Mouse (Mus musculus) NIH3T3 (cell line): ENCODE results near the gene Ankrd33.

Experiments
- DNase-seq: peaks from one replicate; pipeline ENCODE4 v3.0.0-alpha.2; 2012; ENCODE audit warnings: low read depth

Ankrd33 gene

DNA sequence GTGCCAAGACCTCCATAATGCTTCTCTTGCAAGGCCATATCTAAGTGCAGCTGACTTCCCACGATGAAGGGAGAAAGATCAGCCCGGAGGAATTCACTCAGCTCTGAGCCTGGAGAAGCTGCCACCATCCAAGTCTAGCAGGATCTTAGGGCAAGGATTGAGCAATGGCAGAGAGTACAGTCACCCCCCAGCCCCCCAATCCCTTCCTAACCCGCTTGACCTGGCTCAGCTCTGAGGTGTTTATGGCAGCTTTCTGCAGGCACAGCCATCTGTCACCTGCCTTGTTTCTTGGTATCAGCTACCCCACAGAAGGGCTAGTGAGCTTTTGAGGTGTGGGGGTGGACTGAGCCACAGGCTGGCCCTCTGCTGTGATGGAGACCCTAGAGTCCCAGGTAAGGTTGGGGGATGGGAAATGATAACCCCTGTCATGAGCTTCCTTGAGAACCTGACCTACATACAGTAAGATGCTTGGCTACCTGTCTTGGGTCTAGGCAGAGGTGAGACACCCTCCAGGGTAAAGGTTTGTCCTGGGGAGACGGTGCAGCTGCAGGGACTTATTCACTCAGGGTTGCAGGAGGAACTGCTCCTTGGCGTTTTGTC lies at the start of gene Ankrd33:
TSS of gene Ankrd33 (plus strand) at position 245 of the 600 bp plus-strand sequence.
- DNase-seq = no peak

DNA sequence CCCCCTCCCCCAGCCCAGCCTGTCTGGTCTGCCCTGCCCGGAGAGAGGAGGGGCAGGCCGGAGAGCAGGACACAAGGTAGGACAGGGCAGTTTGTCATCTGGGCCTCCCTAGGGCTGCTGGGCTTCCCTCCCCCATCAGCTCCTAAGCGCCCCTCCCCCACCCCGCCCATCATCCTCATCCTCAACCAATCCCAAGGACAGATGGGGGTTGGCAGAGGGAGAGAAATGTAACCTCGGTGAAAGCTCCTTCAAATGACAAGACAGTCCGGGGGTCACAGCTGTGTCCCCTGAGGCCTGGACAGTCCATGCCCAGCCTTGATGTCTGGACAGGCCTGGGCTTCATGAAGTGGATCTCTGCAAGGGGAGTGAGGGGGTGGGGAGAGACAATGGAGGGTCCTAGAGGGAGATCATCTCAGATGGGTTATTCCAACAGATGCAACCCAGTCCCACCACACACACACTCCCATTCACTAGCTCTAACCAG lies 49.1 kb upstream of the Ankrd33 start:
- no peak for DNase-seq

DNA sequence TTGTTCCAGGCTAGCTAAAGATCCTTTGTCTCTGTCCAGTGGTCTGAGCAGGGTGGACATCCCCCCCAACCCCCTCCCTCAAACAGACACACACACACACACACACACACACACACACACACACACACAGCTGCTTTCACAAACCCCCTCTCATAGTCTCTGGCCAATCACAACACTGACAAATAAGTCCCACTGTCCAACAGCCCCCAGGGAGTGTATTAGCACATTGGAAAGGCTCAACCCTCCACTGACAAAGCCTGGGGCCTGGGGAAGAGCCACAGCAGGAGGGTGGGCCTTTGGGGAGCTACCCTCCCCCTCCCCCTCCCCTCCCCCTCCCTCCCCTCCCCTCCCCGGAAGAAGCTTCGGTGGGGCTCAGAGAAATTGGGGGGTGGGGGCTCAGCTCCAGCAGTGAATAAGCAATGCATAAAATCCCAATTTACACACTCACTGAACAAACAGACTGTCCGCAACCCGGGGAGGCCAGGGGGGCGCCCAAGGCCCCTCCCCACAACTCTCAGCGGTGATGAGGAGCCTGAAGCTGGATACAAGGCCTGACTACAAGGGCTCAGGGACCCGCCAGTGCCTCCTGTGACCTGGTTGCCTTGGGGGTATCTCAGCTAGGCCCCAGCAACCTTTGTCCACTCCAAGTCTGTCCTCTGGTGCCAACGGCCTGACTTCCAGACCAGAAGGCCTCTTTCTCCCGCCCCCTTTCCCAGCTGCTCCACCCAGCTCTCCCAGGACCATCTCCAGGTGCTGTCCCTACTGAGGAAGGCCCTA lies 48.4 kb upstream of the Ankrd33 start:
- no peak for DNase-seq

DNA sequence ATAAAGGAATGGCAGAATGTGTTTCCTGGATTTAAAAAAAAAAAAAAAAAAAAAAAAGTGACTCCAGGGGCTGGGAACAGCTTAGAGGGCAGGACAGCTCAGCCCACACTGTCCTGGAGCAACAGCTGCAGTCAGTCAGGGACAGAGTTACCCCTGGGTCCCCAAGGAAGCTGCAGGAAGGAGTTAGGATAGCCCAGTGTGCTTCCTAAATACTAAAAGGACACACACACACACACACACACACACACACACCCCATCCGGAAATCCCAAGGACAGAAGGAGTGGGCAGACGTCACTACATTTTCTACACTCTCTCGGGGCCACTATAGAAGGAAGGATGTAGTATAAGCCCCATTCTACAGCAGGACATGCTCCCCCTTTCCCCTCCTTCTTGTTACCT lies 47.5 kb upstream of the Ankrd33 start:
- DNase-seq = no peak

DNA sequence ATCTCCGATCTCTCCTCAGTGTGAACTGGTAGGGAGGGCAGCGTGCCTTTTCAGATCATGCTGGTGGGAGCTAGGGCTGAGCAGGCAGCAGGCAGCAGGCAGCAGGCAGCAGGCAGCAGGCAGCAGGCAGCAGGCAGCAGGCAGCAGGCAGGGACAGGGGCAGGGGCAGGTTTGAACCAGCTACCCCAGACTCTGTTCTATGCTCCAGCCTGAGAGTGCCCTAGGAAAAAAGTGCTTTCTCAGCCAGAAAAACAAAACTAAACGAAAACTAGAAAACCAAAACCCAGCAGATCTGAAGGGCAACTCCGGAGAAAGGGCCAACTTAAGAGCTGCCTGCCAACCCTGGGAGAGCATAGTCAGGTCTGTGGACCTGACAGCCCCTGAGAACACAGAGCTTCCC lies 46.9 kb upstream of the Ankrd33 start:
- DNase-seq = no peak

DNA sequence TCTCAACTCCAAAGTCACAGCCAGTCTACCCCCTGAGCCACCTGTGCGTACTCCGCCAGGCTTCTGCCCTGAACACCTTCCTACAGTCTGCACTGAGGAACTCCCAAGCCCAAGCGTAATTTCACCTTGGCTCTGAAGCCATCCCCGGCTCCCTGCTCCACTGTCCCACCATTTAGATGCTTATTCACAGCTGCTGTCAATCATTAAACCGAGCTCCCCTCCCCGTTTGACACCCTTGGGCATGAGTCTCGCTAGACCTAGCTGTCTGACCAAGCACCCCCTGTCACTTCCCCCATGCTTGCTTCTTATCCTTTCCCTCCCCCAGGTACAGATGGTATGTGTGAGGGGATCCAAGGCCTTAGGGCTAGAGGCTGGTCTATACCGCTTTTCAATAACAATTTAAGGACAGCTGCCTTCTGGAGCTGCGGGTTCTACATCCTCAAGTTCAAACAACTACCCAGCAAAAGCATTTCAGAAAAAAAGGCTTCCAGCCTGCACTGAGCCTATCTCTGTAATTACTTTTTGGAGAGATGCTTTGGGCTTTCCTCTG lies 45.8 kb upstream of the Ankrd33 start:
- no peak for DNase-seq

DNA sequence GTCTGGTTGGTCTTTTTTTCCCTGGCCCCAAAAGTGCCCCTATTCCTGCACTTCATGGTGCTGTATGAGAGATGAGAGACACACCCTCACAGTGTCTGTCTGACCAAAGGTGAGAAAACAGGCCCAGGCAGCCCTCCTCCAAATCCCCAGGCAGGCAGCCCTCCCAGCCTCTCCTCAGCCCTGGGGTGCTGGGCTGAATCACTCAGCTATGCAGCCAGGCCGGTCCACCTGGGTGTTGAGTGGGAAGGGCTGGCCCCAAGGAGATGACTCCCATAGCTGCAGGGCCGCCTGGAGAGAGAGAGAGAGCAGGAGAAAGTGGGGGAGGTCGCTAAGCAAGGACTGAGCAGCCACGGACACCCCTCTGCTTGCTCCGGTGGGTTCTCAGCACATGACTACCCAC lies 44.8 kb upstream of the Ankrd33 start:
- DNase-seq = no peak

DNA sequence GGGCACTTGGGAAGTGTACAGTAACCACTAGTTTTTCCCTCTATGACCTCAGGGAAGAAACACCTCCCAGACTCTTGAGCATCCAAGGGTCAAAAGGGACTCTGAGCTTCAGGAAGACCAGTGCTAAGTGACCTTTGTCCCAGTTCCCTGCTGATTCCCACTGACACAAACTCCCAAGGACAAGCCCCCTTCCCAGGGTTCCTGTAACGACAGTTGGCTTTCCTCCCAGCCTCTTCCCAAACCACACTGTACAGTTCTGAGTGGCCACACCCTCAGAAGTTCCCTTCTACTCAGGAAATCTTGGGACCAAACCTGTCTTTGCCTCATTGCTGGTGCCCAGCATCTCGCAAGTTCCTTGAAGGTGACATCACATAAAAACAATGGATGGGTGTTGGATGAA lies 42.8 kb upstream of the Ankrd33 start:
- no peak for DNase-seq

DNA sequence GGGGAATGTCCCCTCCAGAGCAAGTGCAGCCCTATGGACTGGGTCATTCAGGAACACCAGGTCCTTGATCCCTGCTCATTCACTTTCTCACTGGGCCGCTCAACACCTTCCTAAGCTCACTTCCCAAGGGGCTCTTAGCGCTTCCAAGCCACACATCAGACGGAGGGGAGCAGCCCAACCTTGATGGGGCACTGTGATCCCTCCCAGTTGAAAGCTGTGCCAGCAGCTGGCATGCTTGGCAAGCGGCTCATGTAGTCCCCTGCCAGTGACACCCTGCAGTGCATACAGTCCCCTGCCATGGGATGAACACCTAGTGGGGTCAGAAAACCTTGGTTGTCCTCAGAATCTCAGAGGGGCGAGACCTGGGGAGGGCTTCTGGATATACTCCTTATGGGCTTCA lies 41.5 kb upstream of the Ankrd33 start:
- DNase-seq = no peak

DNA sequence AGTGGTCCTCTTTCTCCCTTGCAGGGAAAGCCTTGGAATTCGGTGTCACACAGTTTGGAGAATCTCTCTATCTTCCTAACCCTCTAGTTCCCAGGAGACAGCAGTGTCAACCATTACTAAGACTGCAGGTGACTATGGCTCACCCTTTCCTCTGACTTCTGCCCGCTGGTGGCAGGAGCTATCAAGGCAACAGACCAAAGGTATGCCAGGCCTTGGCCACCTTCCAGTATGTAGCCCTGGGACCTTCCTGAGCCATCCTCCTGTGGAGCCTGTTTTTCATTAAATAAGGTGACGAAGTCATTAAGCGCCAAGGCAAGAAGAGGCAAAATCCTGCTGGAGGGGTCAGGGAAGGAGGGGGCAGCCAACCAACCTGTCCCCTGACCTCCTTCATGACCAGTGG lies 40.4 kb upstream of the Ankrd33 start:
- no peak for DNase-seq

DNA sequence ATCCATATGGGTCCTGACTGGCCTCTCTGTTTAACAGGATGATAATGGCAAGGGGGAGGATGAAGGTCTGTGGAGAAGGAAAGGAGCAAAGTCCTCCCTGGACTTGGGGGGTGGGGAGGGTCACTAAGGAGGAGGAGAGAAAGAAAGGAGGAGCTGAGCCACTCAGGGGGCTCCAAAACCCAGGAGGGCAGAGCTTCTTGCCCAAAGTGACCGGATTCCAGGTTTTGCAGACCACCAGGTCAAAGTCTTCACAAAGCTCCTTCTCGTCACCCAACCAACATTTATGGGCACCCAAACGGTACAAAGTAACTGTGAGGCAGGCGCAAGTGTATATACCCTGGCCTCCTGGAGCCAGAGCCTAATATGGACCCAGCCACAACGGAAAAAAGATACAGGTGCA lies 39.9 kb upstream of the Ankrd33 start:
- no peak for DNase-seq

DNA sequence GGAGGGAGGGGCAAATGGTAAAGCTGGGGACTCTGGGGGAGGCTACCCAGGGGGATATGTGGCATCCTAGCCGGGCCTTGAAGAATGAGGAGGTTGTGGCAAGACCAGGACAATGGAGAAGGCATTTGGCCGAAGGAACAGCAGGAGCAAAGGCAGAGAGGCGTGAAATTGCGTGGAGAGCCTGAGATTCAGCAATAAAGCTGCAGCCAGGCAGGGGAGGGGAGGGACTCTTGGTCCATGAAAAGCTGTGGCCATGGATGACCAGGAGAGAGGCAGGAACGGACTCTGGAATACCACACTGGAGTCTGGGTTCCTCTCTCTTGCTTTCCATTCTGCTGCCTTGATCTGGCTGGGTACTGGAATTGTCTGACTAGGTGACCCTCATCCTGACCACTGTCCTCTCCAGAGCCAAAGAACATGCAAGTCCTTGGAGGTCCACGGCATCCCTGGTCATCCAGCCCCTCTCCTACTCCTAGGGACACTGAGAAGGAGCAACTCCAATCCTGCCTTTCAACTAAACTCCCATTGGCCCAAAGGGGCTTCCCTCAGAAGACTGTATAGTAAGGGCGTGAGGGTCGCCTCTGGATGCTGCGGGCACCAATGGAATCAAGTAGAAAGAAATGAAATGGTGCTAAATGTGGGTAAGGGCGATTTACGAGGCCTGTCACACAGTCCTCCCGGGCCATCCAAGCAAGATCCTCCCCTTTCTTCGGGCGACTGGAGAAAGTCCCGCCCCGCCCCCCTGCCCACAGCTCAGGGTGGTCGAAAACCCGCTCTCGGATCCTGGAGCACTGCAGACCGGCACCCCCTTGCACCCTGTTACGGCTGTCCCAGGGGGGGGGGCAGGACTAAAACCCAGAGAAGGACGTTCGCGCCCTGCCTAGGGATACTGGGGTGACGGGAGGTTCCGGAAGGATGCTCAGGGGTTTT lies 39.2 kb upstream of the Ankrd33 start:
- DNase-seq = no peak

DNA sequence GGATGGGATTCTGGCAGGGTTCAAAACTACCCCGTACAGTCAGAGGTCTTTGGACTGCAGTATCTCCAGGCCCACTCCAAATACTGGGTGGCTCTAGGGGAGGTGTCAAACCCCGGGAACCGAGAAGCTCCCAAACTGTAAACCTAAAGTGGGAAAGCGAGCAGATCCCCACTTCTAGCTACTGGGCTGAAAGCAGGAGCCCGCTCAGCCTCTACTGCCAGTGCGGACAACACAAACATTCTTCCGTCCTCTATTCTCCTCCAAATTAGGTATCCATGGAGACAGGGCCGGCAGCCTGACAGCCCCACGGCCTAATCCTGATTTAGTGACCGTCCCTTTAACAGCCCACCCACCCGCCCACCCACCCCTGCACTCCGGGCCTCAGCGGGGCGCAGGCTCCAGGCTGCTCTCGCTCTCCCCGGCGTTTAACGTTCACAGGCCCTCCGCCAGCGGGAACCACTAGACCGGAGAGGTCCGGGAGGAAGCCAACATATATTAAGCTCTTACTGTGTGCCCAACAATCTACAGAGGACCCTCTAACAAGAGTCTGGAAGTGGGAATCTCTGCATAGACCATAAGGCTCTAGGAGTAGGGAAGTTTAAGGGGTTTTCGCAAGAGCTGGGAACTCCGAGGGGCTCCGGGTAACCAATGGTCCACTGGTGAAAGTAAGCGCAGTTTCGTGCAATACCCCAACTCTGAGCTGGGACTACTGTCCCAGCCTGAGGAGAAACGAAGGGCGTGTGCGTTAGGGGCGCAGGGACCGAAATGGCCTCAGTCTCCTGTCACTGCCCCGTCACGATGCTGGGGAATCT lies 38.3 kb upstream of the Ankrd33 start:
- no peak for DNase-seq

DNA sequence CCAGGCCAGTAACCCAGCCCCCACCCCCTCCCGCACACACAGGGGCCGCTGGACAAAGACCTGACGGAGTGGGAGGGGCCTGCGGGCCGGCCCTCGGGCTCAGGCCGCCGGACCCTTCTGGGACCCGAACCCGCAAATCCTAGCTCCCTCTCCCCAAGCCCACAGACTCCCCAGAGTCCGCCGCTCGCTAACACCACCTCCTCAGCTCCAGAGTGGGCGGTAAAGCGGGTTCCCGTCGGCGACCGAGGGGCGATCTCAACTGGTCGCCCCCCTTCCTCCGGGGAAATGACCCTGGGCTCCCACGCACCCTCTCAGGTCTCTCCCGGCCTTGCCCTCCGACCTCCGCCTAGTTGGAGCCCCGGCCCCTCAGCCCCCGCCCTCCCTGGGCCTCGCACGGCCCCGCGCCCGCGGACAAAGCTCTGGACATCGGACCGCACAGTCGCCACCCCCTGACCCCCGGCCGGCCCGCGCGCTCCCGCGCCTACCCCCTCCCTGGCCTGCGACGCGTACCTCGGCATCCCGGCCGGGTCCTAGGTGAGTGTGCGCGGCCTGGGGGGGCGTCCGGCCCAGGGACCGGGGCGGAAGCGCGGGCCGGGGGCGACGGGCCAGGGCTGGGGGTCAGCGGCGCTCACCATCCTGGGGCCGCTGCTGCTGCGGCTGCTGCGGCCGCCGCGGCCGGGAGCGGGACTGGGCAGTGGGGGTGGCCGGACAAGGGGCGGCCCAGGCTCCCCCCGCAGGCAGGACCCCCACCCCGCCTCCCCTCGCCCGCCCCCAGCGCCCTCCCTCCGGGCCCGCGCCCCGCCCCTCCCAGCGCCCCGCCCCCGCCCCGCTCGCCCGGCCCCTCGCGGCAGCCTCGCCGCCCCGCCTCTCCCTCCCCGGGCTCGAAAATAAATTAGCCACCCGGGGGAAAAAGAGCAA lies 37.5 kb upstream of the Ankrd33 start, which contains the start of gene Fignl2:
TSS of gene Fignl2 (minus strand) at position 755 of the 918 bp plus-strand sequence.
- peak; percentile 61 for DNase-seq

DNA sequence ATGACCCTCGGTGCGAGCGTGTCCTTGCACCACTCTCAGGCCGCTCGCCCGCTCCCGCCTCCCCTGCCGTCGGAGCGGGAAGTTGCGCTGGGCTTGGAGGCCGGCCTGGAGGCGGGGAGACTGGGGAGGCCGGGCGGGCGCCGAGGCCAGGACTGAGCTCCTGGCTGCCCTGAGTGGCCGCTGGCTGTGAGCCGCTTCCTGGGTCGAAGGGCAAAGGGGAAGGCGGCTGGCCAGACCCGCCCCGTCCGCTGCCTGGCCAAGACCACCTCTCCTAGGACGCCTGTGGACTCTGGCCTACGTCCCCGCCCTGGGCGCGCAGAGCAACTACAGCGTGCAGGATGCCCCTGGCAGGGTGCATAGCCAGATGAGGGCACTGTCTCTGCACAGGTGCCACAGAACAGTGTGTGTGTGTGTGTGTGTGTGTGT lies 36.8 kb upstream of the Ankrd33 start:
- DNase-seq = peak; percentile 89

DNA sequence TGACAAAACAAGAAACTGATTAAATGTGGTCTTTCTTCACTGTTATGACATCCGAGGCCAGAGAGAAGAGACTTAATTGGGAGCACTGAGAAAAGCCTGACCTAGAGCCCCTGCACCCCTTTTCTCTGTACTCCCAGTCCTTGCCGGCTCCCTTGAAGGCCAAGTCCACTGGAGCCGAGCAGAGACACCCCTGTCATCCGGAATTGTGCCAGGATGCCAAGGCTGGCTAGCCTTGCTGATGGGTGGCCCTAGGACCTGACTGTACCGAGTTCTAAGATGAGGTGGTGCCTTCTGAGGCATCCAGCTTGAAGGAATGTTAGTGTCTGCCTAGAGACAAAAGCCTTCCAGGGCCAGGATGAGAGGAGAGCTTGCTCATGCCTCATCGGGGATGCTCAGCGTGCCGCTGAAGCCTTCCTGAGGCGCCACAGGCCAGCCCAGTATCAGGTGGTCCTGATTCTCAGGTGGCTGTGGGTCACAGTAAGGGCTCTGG lies 35.5 kb upstream of the Ankrd33 start:
- no peak for DNase-seq

DNA sequence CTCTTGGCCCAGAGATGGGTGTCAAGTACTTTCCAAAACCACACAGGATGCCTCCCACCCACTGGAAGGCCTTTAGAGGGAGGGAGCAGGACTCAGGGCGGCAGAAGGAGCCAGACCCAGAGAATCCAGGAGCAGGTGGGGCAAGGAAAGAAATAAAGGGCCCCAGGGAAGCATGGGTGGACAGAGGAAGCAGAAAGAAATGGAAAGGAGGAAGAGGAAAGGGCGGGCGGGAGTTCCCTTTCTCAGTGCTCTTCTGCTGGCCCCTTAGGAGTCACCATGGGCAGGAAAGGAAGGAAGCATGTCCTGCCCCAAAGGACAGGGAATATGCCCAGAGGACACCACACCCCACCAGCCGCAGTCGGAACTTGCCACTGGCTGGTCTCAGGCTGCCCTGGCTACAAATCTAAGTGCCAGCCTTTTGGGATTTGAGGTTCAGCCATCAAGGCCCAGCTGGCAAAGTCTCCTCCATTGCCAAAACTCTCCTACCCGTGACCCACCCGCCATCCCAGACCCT lies 34.5 kb upstream of the Ankrd33 start:
- DNase-seq = no peak

DNA sequence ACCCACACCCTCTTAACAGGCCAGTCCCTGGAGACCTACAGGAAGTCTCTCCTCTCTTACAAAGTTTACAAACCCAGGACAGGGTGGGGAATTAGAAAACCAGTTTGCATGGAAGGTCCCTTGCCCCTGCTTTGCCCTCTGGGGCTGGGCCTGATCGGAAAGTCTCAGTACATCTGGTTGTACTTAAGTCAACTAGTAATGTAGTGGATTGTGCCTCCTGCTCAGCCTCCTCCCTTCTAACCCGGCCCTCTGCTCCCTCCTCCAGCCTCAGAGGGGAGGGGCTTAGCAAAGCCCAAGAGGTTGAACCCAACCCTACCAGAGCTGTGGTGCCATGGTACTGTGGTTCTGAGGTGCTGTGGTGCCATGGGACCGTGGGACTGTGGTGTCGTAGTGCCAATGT lies 33.3 kb upstream of the Ankrd33 start:
- DNase-seq = peak; percentile 84

DNA sequence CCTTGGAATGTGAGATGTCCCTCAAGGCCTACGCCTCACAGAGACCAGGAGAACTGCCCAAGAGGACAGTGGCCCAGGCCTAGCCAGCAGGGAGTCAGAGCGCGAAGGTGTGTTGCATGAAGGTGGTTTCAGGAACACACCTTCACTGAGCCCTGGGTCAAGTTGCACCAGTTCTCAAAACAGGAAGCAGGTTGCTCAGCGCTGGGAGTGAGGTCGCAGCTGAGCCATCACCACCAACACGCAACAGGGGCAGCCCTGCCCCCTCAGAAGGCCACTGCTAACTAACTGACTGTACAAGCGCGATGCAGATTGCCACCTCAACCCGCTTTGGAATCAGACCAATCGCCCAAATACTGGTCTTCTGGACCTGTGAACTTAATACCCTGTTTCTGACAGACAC lies 31.1 kb upstream of the Ankrd33 start:
- DNase-seq = no peak

DNA sequence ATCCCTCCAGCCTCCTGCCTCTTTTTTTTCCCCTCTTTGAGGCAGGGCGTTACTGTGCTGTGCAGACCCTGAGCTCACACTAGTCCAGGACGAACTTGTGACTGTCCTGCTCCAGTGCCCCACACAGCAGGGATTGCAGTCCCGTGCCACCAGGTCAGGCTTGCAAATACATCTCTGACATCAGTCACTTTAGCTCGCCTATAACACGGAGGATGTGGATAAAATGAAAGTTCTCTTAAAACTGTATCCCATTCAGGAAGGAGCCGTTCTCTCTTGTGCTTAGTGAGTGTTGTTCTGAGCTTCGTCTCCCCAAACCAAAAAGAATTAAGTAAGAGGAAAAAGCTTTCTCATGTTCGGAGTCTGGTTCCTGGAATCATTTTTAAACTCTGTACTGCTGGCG lies 29.1 kb upstream of the Ankrd33 start:
- no peak for DNase-seq
